Mouse (Mus musculus) neutrophil, adult 59 days (primary cell): ENCODE measurements around the gene Ntn1. TPM values are rescaled to one million over a fixed set of nuclear protein-coding genes. Genes with fewer than 3 reads are reported as not detected.

Experiments used
- total RNA-seq, 2 experiments: library from RNA; stranded (reverse); gene quantifications; 1 replicate in 1 of 2; 2 replicates in 1 of 2; pipeline ENCODE4 v1.2.4; 2023

The Ntn1 gene
- under 1 TPM in 1 of 2 experiments, not detected in 1; 0.27 TPM for total RNA-seq

GRCm38 (mm10) chr11:68400727-68401219 is at the start of gene Ntn1:
Gene Ntn1, minus strand, starts transcription at chr11:68400823.

DNA sequence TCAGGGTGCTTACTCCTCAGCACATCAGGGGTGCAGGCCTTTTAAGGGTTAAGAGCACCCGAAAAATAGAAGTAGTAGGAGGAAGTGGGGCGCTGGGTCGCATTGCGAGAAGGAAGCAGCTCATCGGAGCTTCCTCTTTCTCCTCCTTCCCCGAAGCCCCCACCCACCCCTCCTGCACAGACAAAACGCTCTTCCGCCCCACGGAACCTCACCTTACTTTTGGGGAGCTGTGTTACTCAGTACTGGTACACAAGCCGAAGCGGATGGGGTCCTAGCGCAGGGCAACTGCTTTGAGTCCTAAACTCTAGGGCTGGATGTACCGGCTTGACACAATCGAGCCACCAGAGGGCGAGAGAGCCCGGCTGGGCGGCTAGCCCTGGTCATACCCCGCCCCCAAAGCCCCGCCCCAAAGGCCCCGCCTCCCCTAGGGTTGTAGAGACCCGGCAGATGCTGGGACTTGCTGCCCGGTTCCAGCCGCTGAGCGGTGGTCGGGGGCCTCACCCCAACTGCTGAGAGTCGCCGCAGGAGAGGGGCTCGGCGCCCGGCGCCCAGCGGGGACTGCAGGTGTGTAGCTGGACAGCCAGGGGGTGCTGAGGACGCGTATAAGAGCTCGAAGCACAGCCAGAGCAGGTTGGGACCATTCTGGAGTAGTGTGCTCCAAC is 31.2 kb upstream of the Ntn1 start, which contains the start of gene Pik3r5:
Pik3r5 (plus strand) TSS at position 423 of the 662 bp plus-strand sequence.

Other genes starting within 250 kb of the Ntn1 start
- gene Pik3r5, start 31.3 kb upstream of the Ntn1 start, total RNA-seq, result 10 to 100 TPM; 89.1 to 99.7 TPM
- 10 to 100 TPM; 58.0 to 67.0 TPM for gene Pik3r6, start 102.2 kb upstream of the Ntn1 start, total RNA-seq
- gene Mfsd6l, start 155.4 kb upstream of the Ntn1 start, total RNA-seq, result 1 to 10 TPM; 3.2 to 3.6 TPM
- not detected for gene Ccdc42, start 186.2 kb upstream of the Ntn1 start, total RNA-seq